Mouse (Mus musculus): ENCODE measurements around the gene Olfr30. TPM values are rescaled to one million over a fixed set of nuclear protein-coding genes. Genes with fewer than 3 reads are reported as not detected.
"Not testable (repeated sequence)": the region's sequence is repeated elsewhere in the genome, so short reads cannot be mapped to it uniquely, and the experiment has no call there.

Olfr30 gene
- not detected in 2 replicates for polyA plus RNA-seq (2012; rRNA removed)

DNA sequence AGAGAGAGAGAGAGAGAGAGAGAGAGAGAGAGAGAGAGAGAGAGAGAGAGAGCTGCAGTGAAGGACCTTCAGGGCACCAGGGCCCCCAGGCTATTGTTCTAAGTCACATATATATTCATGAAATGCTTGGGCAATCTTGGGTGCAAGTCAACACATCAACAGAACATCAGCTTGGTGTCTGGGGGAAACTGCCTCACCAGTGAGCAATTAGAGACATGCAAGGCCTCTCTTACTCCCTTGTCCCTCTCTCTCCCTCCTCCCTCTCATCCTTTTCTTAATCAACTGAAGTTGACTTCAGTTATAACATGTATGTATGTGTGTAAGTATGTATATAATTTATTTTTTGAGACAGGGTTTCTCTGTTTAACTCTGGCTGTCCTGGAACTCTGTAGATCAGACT lies at the start of gene Olfr30:
Olfr30 (minus strand) TSS at position 101 of the 400 bp plus-strand sequence.
- no peak for DNase-seq (ENCODE audit: low spot score)

DNA sequence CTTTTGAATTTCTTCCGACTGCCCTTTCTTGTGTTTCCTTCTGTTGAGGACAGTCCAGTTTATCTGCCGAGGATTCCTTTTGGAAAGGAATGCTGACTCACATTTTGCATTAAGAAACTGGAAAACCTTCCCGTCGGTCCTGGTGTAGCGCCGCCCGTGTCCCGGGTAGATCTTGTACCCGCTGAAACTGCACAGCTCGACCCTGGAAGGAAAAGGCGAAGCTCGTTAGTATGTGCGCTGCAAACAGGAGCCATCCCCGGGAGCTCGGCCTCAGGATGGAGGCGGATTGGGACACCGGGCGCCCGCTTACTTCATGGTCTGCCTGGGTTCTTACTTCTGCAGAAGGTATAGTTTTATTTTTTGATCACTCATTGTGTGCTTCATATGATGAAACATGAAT lies 47.0 kb upstream of the Olfr30 start:
- not testable (repeated sequence) for DNase-seq (ENCODE audit: low spot score)

DNA sequence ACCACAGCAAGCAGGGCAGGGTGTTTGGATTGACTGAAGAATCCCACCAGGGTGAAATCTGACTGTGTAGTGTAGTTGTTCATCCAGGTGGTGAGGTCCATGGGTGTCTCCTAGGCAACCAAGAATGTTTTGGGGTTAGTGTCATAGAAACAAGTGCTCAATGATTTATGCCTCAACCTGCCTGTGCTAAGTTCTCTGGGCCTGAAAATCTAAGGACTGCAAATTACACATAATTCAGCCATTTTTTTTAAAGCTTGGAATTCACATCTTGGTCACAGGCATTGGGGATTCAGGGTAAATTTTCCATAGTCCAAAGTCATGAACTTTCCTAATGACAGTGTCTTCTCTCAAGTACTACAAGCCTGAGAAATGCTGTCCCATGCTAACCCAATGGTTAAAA lies 40.4 kb upstream of the Olfr30 start, which contains the start of gene Olfr331:
Olfr331 (minus strand) TSS at position 101 of the 400 bp plus-strand sequence.
- DNase-seq (ENCODE audit: low spot score) = not testable (repeated sequence)

DNA sequence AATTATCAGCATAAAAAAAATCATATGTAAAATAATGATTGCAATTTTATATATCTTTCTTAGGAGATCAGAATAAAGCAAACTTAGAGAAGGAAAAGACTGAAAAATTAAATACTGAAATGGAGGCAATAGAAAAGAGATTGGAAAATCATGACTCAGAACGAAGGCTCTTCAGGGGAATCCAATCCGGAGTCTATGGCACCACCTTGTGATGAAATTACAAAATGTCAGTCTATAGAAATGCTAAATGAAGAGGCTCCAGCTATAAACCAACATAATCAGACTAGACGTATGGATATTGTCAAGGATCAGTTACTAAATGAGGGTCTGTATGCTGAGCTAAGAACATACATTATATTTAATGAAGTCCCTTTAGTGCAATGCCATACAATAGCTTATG lies 37.2 kb upstream of the Olfr30 start:
- DNase-seq (ENCODE audit: low spot score) = no peak

DNA sequence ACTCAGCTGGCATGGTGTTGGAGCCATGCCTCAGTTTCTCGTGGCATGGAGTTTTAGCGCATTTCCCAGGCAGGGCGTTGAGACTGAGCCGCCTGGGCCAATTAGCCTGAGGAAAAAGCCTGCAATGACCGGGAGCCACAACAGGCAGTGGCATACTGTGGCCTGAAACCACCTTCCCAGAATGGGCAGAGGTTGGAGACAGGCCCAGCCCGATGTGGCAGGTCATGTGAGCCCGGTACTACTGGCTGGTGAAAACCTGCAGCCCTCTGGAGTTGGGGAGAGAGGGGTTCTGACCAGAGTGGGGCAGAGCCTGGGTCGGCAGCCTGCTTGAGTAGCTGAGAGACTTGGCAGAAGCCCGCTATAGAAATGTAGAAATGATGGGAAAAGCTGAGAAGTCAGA lies 36.7 kb upstream of the Olfr30 start:
- DNase-seq (ENCODE audit: low spot score) = no peak

DNA sequence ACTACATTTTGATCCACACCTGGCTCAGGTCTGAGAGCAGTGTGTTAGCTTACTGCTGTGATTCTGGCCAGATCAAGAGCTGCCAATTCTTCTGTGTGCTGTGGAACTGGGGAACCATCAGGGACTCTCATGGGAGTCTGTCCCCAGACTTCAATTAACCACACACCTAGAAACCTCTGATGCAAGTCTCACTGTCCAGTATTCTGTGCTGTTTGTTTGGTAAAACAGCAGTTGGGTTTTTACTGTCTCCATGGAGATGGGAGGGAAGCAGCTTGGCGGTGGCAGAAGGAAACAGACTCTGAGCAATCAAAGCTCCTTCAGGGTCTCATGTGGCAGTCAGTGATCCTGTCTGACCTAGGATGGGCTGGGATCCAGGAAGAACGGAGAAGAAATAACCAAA lies 30.4 kb upstream of the Olfr30 start, which contains the start of gene Olfr332:
Olfr332 (minus strand) TSS at position 101 of the 400 bp plus-strand sequence.
- DNase-seq (ENCODE audit: low spot score) = no peak

DNA sequence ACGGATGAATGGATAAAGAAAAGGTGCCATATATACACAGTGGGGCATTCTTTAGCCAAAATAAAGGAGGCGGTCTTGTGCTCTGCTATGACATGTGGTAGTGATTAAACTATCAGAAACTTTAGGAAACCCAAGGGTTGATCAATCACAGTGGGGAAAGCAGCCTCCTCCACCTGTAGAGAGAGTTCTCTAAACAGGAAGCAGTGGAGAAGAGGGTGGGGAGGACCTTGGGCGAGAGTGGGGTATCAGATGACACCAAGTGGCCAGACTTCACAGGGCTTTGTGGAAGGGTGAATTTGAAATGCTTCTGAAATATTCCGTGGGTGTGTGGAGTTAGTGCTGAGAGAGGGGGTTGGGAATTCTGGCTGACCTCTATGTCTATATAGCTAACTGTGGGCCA lies 8.5 kb downstream of the Olfr30 start:
- DNase-seq (ENCODE audit: low spot score) = no peak

DNA sequence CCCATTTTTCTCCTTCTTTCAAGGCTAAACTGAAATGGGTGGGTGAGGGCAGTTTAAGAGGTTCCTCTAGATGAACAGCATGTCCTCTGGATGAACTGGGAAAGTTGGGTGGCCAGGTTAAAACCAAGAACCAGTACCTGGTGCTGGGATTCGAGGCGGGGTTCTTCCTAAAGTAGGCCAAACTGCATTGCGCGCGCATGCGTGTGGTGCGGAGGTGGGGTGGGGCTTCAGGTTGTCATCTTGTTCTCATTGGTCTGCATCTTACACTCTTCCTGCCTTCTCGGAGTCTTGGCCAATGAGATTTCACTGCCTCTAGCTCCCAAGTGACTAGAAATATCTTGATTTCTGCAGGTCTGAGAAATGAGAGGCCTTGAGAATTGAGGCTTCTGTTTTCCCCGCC lies 9.3 kb downstream of the Olfr30 start, which contains the start of gene Lypd9:
Lypd9 (minus strand) TSS at position 165 of the 400 bp plus-strand sequence.
- DNase-seq (ENCODE audit: low spot score) = no peak

DNA sequence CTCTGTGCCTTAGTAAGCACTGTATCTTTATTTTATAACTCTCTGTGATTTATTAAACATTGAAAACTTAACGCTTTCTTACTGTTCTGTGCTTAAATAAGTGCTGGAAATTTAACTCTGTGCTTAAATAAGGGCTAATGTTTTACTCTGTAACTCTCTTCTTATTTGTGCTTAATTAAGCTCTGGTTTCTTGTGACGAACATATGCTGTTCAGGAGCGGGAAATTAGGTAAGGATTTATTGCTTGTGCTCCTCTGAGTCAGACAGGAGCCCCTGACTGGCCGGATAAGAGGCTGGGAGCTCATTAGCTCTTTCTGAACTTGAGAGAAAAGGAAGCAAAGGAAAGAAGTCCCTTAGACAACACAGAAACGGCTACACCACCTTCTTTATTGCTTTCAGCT lies 24.2 kb downstream of the Olfr30 start:
- DNase-seq (ENCODE audit: low spot score) = no peak

DNA sequence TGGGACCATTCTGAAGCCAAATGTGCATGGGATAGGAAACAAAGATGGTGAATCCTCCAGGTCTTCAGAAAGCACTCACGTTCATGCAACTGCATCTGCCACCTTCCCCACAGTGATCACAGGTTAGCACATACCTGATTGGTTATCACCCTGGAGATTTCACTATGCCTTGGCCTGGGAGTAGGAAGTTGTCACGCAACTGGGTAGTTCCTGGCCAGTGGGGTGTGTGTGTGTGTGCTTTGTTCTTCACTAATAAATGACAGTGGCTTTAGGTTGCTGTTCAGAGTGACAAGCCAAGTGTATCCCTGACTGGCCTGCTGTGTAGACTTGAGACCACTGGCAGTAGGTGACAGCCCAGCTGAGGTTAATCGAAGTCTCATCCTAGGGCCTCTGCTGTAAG lies 29.8 kb downstream of the Olfr30 start, which contains the start of gene Gm12253:
Gm12253 (plus strand) TSS at position 301 of the 400 bp plus-strand sequence.
- DNase-seq (ENCODE audit: low spot score) = no peak

DNA sequence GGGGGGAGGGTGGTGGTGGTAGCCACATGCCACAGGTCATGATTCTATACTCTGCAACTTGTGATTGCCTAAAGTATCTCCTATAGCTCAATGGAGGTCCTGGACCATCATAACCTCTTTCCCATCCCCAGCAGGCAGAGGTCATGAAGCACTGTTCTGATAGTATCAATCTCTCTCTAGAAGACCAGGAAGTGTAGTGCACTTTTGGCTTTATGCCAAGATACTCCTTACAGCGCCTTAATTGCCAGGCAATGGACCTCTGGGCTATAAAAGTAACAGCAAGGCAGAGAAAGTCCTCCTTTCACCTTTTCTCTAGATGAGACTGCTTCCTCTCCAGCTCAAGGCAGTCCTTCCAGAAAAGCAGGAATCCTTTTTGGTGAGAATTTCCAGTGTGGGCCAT lies 41.3 kb downstream of the Olfr30 start, which contains the start of gene 1810065E05Rik:
1810065E05Rik (plus strand) TSS at position 297 of the 400 bp plus-strand sequence.
- no peak for DNase-seq (ENCODE audit: low spot score)

DNA sequence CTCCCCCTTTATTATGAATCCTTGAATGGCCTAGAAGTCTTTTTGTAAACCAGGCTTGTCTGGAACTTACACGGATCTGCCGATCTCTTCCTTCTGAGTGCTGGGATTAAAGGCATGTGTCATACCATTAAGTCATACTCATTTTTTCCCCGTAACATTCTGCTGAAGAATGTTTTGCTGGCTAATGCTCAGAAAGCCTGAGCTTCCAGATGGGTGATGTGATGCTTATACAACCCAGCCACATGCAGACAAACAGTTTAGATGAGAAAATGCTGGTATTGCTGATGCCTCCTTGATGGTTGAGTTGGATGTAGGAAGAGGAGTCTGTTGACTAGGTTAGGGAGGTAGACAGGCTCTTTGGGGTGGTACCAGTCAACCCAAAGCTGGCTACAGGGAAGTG lies 43.7 kb downstream of the Olfr30 start:
- no peak for DNase-seq (ENCODE audit: low spot score)

DNA sequence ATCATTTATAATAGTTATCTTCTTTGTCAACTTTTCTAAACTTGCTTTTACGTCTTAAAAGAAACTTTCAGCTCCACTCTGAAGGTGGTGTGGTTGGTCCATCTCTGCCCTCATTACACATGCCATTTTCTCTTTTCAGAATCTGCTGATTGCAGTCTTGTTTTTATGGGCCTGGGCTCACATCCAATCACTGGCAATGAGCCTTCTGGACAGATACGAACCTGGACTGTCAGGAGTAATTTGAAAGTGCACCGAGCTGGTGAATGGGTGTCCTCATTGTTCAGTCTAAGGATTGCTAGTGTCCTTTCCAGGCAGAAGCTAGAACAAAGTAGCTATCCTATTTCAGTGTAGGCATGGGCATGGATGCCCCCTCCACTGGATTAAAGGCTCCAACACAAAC lies 54.0 kb downstream of the Olfr30 start:
- no peak for DNase-seq (ENCODE audit: low spot score)

Other genes starting within 250 kb of the Olfr30 start
- gene 4930438A08Rik, start 187.5 kb downstream of the Olfr30 start, polyA plus RNA-seq (2012; rRNA removed) = 0.04 TPM in 1 of 2 replicates, not detected in the other
- gene Zfp692, start 155.2 kb downstream of the Olfr30 start, polyA plus RNA-seq (2012; rRNA removed) = 30.9 and 46.0 TPM in 2 replicates
- gene Zfp672, start 131.9 kb downstream of the Olfr30 start, polyA plus RNA-seq (2012; rRNA removed) = 43.2 and 48.6 TPM in 2 replicates
- 22.0 and 23.9 TPM in 2 replicates for gene Sh3bp5l, start 131.5 kb downstream of the Olfr30 start, polyA plus RNA-seq (2012; rRNA removed)
- 1.8 TPM in 2 replicates for gene Lypd8, start 83.2 kb downstream of the Olfr30 start, polyA plus RNA-seq (2012; rRNA removed)
- gene 1810065E05Rik, start 41.2 kb downstream of the Olfr30 start, polyA plus RNA-seq (2012; rRNA removed) = 0.07 TPM in 1 of 2 replicates, not detected in the other
- gene Gm12253, start 29.7 kb downstream of the Olfr30 start, polyA plus RNA-seq (2012; rRNA removed) = not detected in 2 replicates
- not detected in 2 replicates for gene Lypd9, start 9.3 kb downstream of the Olfr30 start, polyA plus RNA-seq (2012; rRNA removed)
- gene Olfr332, start 30.3 kb upstream of the Olfr30 start, polyA plus RNA-seq (2012; rRNA removed) = not detected in 2 replicates
- gene Olfr331, start 40.3 kb upstream of the Olfr30 start, polyA plus RNA-seq (2012; rRNA removed) = not detected in 2 replicates
- gene Olfr330, start 72.6 kb upstream of the Olfr30 start, polyA plus RNA-seq (2012; rRNA removed) = not detected in 2 replicates
- not detected in 2 replicates for gene Olfr329-ps, start 84.2 kb upstream of the Olfr30 start, polyA plus RNA-seq (2012; rRNA removed)
- not detected in 2 replicates for gene Olfr328, start 93.4 kb upstream of the Olfr30 start, polyA plus RNA-seq (2012; rRNA removed)
- not detected in 2 replicates for gene Olfr224, start 108.3 kb upstream of the Olfr30 start, polyA plus RNA-seq (2012; rRNA removed)
- not detected in 2 replicates for gene Olfr325, start 115.5 kb upstream of the Olfr30 start, polyA plus RNA-seq (2012; rRNA removed)
- not detected in 2 replicates for gene Olfr324, start 132.8 kb upstream of the Olfr30 start, polyA plus RNA-seq (2012; rRNA removed)
- not detected in 2 replicates for gene 2210407C18Rik, start 153.8 kb upstream of the Olfr30 start, polyA plus RNA-seq (2012; rRNA removed)
- gene Olfr323, start 168.2 kb upstream of the Olfr30 start, polyA plus RNA-seq (2012; rRNA removed) = not detected in 2 replicates
- not detected in 2 replicates for gene Trim58, start 178.2 kb upstream of the Olfr30 start, polyA plus RNA-seq (2012; rRNA removed)
- not detected in 2 replicates for gene Olfr322, start 196.5 kb upstream of the Olfr30 start, polyA plus RNA-seq (2012; rRNA removed)
- not detected in 2 replicates for gene Olfr320, start 218.8 kb upstream of the Olfr30 start, polyA plus RNA-seq (2012; rRNA removed)
- gene Olfr319, start 236.9 kb upstream of the Olfr30 start, polyA plus RNA-seq (2012; rRNA removed) = not detected in 2 replicates